Mouse (Mus musculus): Measurements from ENCODE around the gene Catsper1. TPM values are rescaled to one million over a fixed set of nuclear protein-coding genes. Genes with fewer than 3 reads are reported as not detected.

The Catsper1 gene
- polyA plus RNA-seq, 2 experiments, result not detected

- H3K4me1 ChIP-seq (ENCODE audit: control insufficient read depth, insufficient read depth, low read length), result no peaks in the 10 kb centered on the region
- no peaks in the 10 kb centered on the region for H3K9me3 ChIP-seq (ENCODE audit: control insufficient read depth, low read length)
- H3K36me3 ChIP-seq (ENCODE audit: control insufficient read depth, insufficient read depth, low read length), result no peaks in the 10 kb centered on the region
- no peak for ATAC-seq (ENCODE audit: low FRiP score, low read depth)
- no peak for DNase-seq (ENCODE audit: low spot score)
- no peaks in the 10 kb centered on the region for H3K27me3 ChIP-seq (ENCODE audit: control insufficient read depth, insufficient read depth, low read length)
- no peak overlapping the region for H3K4me2 ChIP-seq (replicated peaks; ENCODE audit: low read depth, low read length, severe bottlenecking)
- no peak overlapping the region for H3K27ac ChIP-seq (replicated peaks; ENCODE audit: low read depth, low read length)
- no CpG with 5 or more reads among the region's 1 CpGs for WGBS
- no peak overlapping the region for H3K9ac ChIP-seq (ENCODE audit: low read depth, low read length, severe bottlenecking)
- no peak overlapping the region for H3K4me3 ChIP-seq (replicated peaks; ENCODE audit: low read length)
- TF ChIP-seq POLR2A (IDR thresholded peaks at IDR 0.05; ENCODE audit: borderline replicate concordance, extremely low read depth, insufficient read depth, insufficient read length), result no peak
Measured at GRCm38 (mm10) chr19:5356080-5356479, 20.5 kb downstream of the Catsper1 start.

GRCm38 (mm10) chr19:5362186-5362585, 26.6 kb downstream of the Catsper1 start:
- Histone ChIP-seq H3K27ac (replicated peaks; ENCODE audit: low read depth, low read length) (no peak overlapping the region), H3K9me3 (ENCODE audit: control insufficient read depth, low read length) (no peaks in the 10 kb centered on the region), H3K4me1 (ENCODE audit: control insufficient read depth, insufficient read depth, low read length) (peaks cover 6% of the 10 kb centered on the region; the same call in 1 of the 2 replicates), H3K9ac (ENCODE audit: low read depth, low read length, severe bottlenecking) (no peak overlapping the region), H3K36me3 (ENCODE audit: control insufficient read depth, insufficient read depth, low read length) (peaks cover 22% of the 10 kb centered on the region), H3K27me3 (ENCODE audit: control insufficient read depth, insufficient read depth, low read length) (no peaks in the 10 kb centered on the region), H3K4me2 (replicated peaks; ENCODE audit: low read depth, low read length, severe bottlenecking) (no peak overlapping the region), H3K4me3 (replicated peaks; ENCODE audit: low read length) (no peak overlapping the region)
- DNase-seq (ENCODE audit: low spot score) (no peak), ATAC-seq (ENCODE audit: low FRiP score, low read depth) (no peak)
- TF ChIP-seq POLR2A (IDR thresholded peaks at IDR 0.05; ENCODE audit: borderline replicate concordance, extremely low read depth, insufficient read depth, insufficient read length), result no peak
- WGBS, result 84% methylated on average over 2 of the region's 2 CpGs

- DNase-seq (ENCODE audit: low spot score) (no peak), ATAC-seq (ENCODE audit: low FRiP score, low read depth) (no peak)
- 78% methylated on average over 2 of the region's 2 CpGs for WGBS
- Histone ChIP-seq H3K4me1 (ENCODE audit: control insufficient read depth, insufficient read depth, low read length) (peaks cover 14% of the 10 kb centered on the region), H3K27me3 (ENCODE audit: control insufficient read depth, insufficient read depth, low read length) (no peaks in the 10 kb centered on the region), H3K4me2 (replicated peaks; ENCODE audit: low read depth, low read length, severe bottlenecking) (no peak overlapping the region), H3K27ac (replicated peaks; ENCODE audit: low read depth, low read length) (no peak overlapping the region), H3K9me3 (ENCODE audit: control insufficient read depth, low read length) (no peaks in the 10 kb centered on the region), H3K9ac (ENCODE audit: low read depth, low read length, severe bottlenecking) (no peak overlapping the region), H3K4me3 (replicated peaks; ENCODE audit: low read length) (no peak overlapping the region), H3K36me3 (ENCODE audit: control insufficient read depth, insufficient read depth, low read length) (peaks cover 32% of the 10 kb centered on the region)
- no peak for TF ChIP-seq POLR2A (IDR thresholded peaks at IDR 0.05; ENCODE audit: borderline replicate concordance, extremely low read depth, insufficient read depth, insufficient read length)
Measured at GRCm38 (mm10) chr19:5364124-5364523, 28.6 kb downstream of the Catsper1 start.

- TF ChIP-seq POLR2A (IDR thresholded peaks at IDR 0.05; ENCODE audit: borderline replicate concordance, extremely low read depth, insufficient read depth, insufficient read length), result no peak
- H3K4me2 ChIP-seq (replicated peaks; ENCODE audit: low read depth, low read length, severe bottlenecking), result peak overlapping the region; percentile 94
- peak overlapping the region; percentile 66 for H3K9ac ChIP-seq (ENCODE audit: low read depth, low read length, severe bottlenecking)
- no peaks in the 10 kb centered on the region for H3K27me3 ChIP-seq (ENCODE audit: control insufficient read depth, insufficient read depth, low read length)
- H3K9me3 ChIP-seq (ENCODE audit: control insufficient read depth, low read length), result no peaks in the 10 kb centered on the region
- ATAC-seq (ENCODE audit: low FRiP score, low read depth) (no peak), DNase-seq (ENCODE audit: low spot score) (no peak)
- peaks cover 14% of the 10 kb centered on the region for H3K4me1 ChIP-seq (ENCODE audit: control insufficient read depth, insufficient read depth, low read length)
- H3K27ac ChIP-seq (replicated peaks; ENCODE audit: low read depth, low read length), result no peak overlapping the region
- WGBS, result 17% methylated on average over 11 of the region's 11 CpGs
- H3K36me3 ChIP-seq (ENCODE audit: control insufficient read depth, insufficient read depth, low read length), result peaks cover 48% of the 10 kb centered on the region
- peak overlapping the region; percentile 94 for H3K4me3 ChIP-seq (replicated peaks; ENCODE audit: low read length)
Measured at GRCm38 (mm10) chr19:5365751-5366150, 30.2 kb downstream of the Catsper1 start.

- Histone ChIP-seq H3K9me3 (ENCODE audit: control insufficient read depth, low read length) (no peaks in the 10 kb centered on the region), H3K36me3 (ENCODE audit: control insufficient read depth, insufficient read depth, low read length) (peaks cover 53% of the 10 kb centered on the region), H3K4me1 (ENCODE audit: control insufficient read depth, insufficient read depth, low read length) (peaks cover 14% of the 10 kb centered on the region), H3K4me3 (replicated peaks; ENCODE audit: low read length) (peak within 1 kb of the TSS; percentile 94), H3K9ac (ENCODE audit: low read depth, low read length, severe bottlenecking) (peak within 1 kb of the TSS; percentile 66), H3K4me2 (replicated peaks; ENCODE audit: low read depth, low read length, severe bottlenecking) (peak within 1 kb of the TSS; percentile 94), H3K27me3 (ENCODE audit: control insufficient read depth, insufficient read depth, low read length) (no peaks in the 10 kb centered on the region), H3K27ac (replicated peaks; ENCODE audit: low read depth, low read length) (peak within 1 kb of the TSS; percentile 83)
- WGBS, result under 1% methylated on average over 67 of the region's 92 CpGs
- peak; percentile 75; the same call in 1 of the 2 replicates for TF ChIP-seq POLR2A (IDR thresholded peaks at IDR 0.05; ENCODE audit: borderline replicate concordance, extremely low read depth, insufficient read depth, insufficient read length)
- ATAC-seq (ENCODE audit: low FRiP score, low read depth), result peak; percentile 96
- DNase-seq (ENCODE audit: low spot score), result peak; percentile 97
Measured at GRCm38 (mm10) chr19:5366175-5367052, 30.9 kb downstream of the Catsper1 start, which contains the start of gene Eif1ad. Gene Eif1ad (plus strand): TSS chr19:5366741.
